Mouse (Mus musculus): ENCODE measurements around the gene Tcf12. TPM values are rescaled to one million over a fixed set of nuclear protein-coding genes. Genes with fewer than 3 reads are reported as not detected.

Tcf12 gene
- polyA plus RNA-seq, 1 experiment from 2014 or later, result 8.3 TPM

DNA sequence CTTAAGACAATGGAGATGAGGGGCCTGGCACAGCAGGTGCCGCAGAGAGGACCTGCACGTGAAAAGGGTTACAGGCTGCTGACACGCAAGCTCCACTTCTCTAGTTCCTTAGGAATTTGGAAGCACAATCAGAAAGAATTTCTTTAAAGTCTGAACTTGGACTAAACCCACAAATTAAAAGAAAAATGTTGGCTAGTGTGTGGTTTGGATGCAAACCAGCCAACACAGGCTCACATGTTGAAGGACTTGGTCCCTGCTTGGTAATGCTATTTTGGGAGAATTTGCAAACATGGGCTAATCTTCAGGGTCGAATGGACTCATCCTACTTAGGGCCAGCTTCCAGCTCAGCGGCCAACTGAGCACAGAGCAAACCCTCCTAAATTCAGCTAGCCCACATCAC, 313.5 kb downstream of the Tcf12 start:
- H3K4me3 ChIP-seq (ENCODE audit: low read depth, low read length), result no peak overlapping the region
- H3K4me1 ChIP-seq (ENCODE audit: insufficient read depth), result no peaks in the 10 kb centered on the region
- no peaks in the 10 kb centered on the region for H3K27me3 ChIP-seq (ENCODE audit: insufficient read depth, low read length)
- 77% methylated on average over 5 of the region's 5 CpGs for WGBS (ENCODE audit: insufficient replicate concordance)
- ATAC-seq, result no peak
- DNase-seq, result no peak
- no peak overlapping the region for H3K4me2 ChIP-seq (ENCODE audit: low read depth, low read length)
- no peak overlapping the region for H3K9ac ChIP-seq (replicated peaks)
- H3K9me3 ChIP-seq (ENCODE audit: low read length), result no peaks in the 10 kb centered on the region
- no peak overlapping the region for H3K27ac ChIP-seq (ENCODE audit: low read depth)
- H3K36me3 ChIP-seq (replicated peaks; ENCODE audit: insufficient read depth, low read length), result no peaks in the 10 kb centered on the region
- TF ChIP-seq EP300 (IDR thresholded peaks at IDR 0.05; ENCODE audit: low read depth) (no peak), CTCF (IDR thresholded peaks at IDR 0.05; ENCODE audit: low read depth) (no peak)

Small RNA genes lying within 50 kb of the gene (microRNA-seq; reads per million reads assigned to microRNA genes)
- not detected for gene Gm27450

Other genes starting within 250 kb of the Tcf12 start
- 6.9 and 7.7 TPM in 2 replicates for gene Zfp280d, start 163.0 kb upstream of the Tcf12 start, polyA plus RNA-seq (2015; fragmentation: Nextera tagmentation; extraction: Ambion mirVana)